Mouse (Mus musculus) liver, embryonic 15.5 days (tissue): ENCODE measurements at regions not wholly inside any gene's neighbourhood (a gene's known extent, or its start where the extent isn't known, plus 50 kb on each side); places are given as distances from the start of the nearest gene placed in this dataset.

ENCODE experiments used
- ATAC-seq: fragments of 200-750 bp; cut with Nextera tagmentation; 2 replicates; pipeline ENCODE4 v1.8.0; 2017; ENCODE audit warnings: moderate number of reproducible peaks, mild to moderate bottlenecking, moderate library complexity; ENCODE audit not compliant: insufficient read depth
- H3K27ac ChIP-seq: fragments of 300-500 bp; sonication (generic); replicated peaks from 2 replicates; pipeline ENCODE4 v1.5.1; 2015; ENCODE audit warnings: mild to moderate bottlenecking, inconsistent platforms
- H3K27me3 ChIP-seq: fragments of 300-500 bp; sonication (generic); 2 replicates; pipeline ENCODE4 v1.6.1; 2015; ENCODE audit warnings: mild to moderate bottlenecking, inconsistent platforms
- H3K36me3 ChIP-seq: fragments of 300-500 bp; sonication (generic); replicated peaks from 2 replicates; pipeline ENCODE4 v1.6.1; 2015; ENCODE audit warnings: moderate library complexity, mild to moderate bottlenecking, inconsistent platforms
- H3K4me1 ChIP-seq: fragments of 300-500 bp; sonication (generic); replicated peaks from 2 replicates; pipeline ENCODE4 v1.6.1; 2015; ENCODE audit warnings: inconsistent platforms
- H3K4me2 ChIP-seq: fragments of 300-500 bp; sonication (generic); 2 replicates; pipeline ENCODE4 v1.6.1; 2015; ENCODE audit warnings: moderate library complexity, mild to moderate bottlenecking, inconsistent platforms
- H3K4me3 ChIP-seq: fragments of 300-500 bp; sonication (generic); replicated peaks from 2 replicates; pipeline ENCODE4 v1.5.1; 2015; ENCODE audit warnings: mild to moderate bottlenecking, inconsistent platforms
- H3K9ac ChIP-seq: fragments of 300-500 bp; sonication (generic); 2 replicates; pipeline ENCODE4 v1.6.1; 2015; ENCODE audit warnings: moderate library complexity, mild to moderate bottlenecking, inconsistent platforms
- H3K9me3 ChIP-seq: fragments of 300-500 bp; sonication (generic); replicated peaks from 2 replicates; pipeline ENCODE4 v1.6.1; 2016; ENCODE audit warnings: inconsistent platforms
- WGBS: fragments of 180-500 bp; shearing (Covaris S2); methylation state at CpG from one replicate; pipeline ENCODE4 v1.1.7; 2015; ENCODE audit warnings: mixed read lengths; ENCODE audit not compliant: insufficient replicate concordance; 5-methylcytosine and 5-hydroxymethylcytosine counted together

DNA sequence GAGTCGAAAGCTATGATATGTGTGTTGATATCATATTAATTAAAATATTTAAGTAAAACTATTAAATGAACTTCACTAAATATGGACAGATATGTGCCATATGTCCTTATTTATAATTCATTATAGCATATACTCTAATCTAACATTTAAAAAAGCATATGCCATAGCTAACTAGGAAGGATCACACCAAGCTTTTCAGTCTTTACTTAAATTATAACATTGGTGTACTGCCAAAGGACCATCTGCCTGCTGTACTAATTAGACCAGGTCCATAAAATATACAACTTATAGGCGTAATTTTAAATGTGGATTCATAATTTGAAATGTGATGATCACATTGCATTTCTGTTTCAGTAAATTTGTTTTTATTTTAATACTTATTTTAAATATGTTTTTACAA lies 651.9 kb upstream of the Klhl1 start:
- H3K9me3 ChIP-seq = no peaks in the 10 kb centered on the region
- no peak for ATAC-seq

GRCm38 (mm10) chr14:97165793-97166192 lies 646.9 kb upstream of the Klhl1 start:
- Histone ChIP-seq H3K27me3 (no peaks in the 10 kb centered on the region), H3K36me3 (no peaks in the 10 kb centered on the region), H3K27ac (no peak overlapping the region), H3K9ac (no peak overlapping the region), H3K9me3 (no peaks in the 10 kb centered on the region), H3K4me1 (no peaks in the 10 kb centered on the region), H3K4me3 (no peak overlapping the region), H3K4me2 (no peak overlapping the region)
- no peak for ATAC-seq
- 60% methylated on average over 2 of the region's 2 CpGs for WGBS

More for the DNA sequence above, 651.9 kb upstream of the Klhl1 start:
- Histone ChIP-seq H3K4me3 (no peak overlapping the region), H3K9ac (no peak overlapping the region), H3K4me2 (no peak overlapping the region), H3K4me1 (no peaks in the 10 kb centered on the region), H3K27ac (no peak overlapping the region), H3K36me3 (no peaks in the 10 kb centered on the region), H3K27me3 (no peaks in the 10 kb centered on the region)
- WGBS = 67% methylated on average over 2 of the region's 2 CpGs

GRCm38 (mm10) chr14:97148997-97149653 lies 630.2 kb upstream of the Klhl1 start:
- H3K4me3 ChIP-seq = no peak overlapping the region
- H3K27me3 ChIP-seq = no peaks in the 10 kb centered on the region
- no peaks in the 10 kb centered on the region for H3K4me1 ChIP-seq
- H3K9ac ChIP-seq = no peak overlapping the region
- H3K27ac ChIP-seq = no peak overlapping the region
- 69% methylated on average over 9 of the region's 9 CpGs for WGBS
- no peak for ATAC-seq
- no peak overlapping the region for H3K4me2 ChIP-seq
- no peaks in the 10 kb centered on the region for H3K36me3 ChIP-seq
- H3K9me3 ChIP-seq = no peaks in the 10 kb centered on the region

- H3K4me2 ChIP-seq = no peak overlapping the region
- no peaks in the 10 kb centered on the region for H3K27me3 ChIP-seq
- 66% methylated on average over 8 of the region's 8 CpGs for WGBS
- ATAC-seq = no peak
- H3K9me3 ChIP-seq = no peaks in the 10 kb centered on the region
- no peak overlapping the region for H3K9ac ChIP-seq
- H3K27ac ChIP-seq = no peak overlapping the region
- H3K36me3 ChIP-seq = no peaks in the 10 kb centered on the region
- no peaks in the 10 kb centered on the region for H3K4me1 ChIP-seq
- H3K4me3 ChIP-seq = no peak overlapping the region
These were observed 597.2 kb upstream of the Klhl1 start for GRCm38 (mm10) chr14:97115918-97116635.

DNA sequence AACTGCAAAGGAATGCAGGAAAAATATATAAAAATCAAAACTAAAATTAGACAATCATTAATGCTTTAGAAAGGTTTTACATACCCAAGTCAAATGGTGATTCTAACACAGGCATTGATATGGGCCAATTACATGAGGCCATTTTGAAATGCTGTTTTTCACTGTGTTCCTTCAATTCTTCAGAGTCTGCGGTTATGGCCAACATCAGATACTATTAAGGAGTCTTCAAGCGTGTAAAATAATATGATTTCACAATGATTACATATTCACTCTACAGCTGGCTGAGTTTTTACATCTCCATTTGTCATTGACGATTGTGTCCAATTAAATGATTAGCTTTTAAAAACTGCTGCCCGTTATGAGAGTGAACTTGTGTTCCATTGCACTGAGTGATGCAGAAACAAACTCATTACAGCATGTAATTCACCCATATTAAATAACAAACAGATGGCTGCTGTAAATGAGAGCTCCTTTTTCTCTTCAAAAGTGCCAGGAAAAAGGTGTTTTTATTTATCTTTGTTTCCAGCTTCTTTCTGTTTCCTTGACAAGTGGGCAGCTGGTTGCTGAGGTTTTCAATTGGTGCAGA lies 582.3 kb upstream of the Klhl1 start:
- WGBS = 65% methylated on average over 4 of the region's 4 CpGs
- ATAC-seq = no peak

GRCm38 (mm10) chr14:97093389-97093788 lies 574.5 kb upstream of the Klhl1 start:
- ATAC-seq = no peak
- no peaks in the 10 kb centered on the region for H3K27me3 ChIP-seq
- no peak overlapping the region for H3K27ac ChIP-seq
- no peaks in the 10 kb centered on the region for H3K4me1 ChIP-seq
- no peaks in the 10 kb centered on the region for H3K36me3 ChIP-seq
- 58% methylated on average over 7 of the region's 7 CpGs for WGBS
- no peak overlapping the region for H3K9ac ChIP-seq
- no peak overlapping the region for H3K4me3 ChIP-seq
- H3K9me3 ChIP-seq = no peaks in the 10 kb centered on the region
- no peak overlapping the region for H3K4me2 ChIP-seq

More for the DNA sequence above, 582.3 kb upstream of the Klhl1 start:
- Histone ChIP-seq H3K4me1 (no peaks in the 10 kb centered on the region), H3K27ac (no peak overlapping the region), H3K9me3 (no peaks in the 10 kb centered on the region), H3K4me2 (no peak overlapping the region), H3K27me3 (no peaks in the 10 kb centered on the region), H3K9ac (no peak overlapping the region), H3K36me3 (no peaks in the 10 kb centered on the region), H3K4me3 (no peak overlapping the region)

- no peaks in the 10 kb centered on the region for H3K36me3 ChIP-seq
- WGBS = 55% methylated on average over 4 of the region's 4 CpGs
- ATAC-seq = no peak
- no peak overlapping the region for H3K9ac ChIP-seq
- no peak overlapping the region for H3K4me3 ChIP-seq
- no peaks in the 10 kb centered on the region for H3K27me3 ChIP-seq
- no peaks in the 10 kb centered on the region for H3K4me1 ChIP-seq
- H3K9me3 ChIP-seq = no peaks in the 10 kb centered on the region
- no peak overlapping the region for H3K4me2 ChIP-seq
- H3K27ac ChIP-seq = no peak overlapping the region
These were observed 570.0 kb upstream of the Klhl1 start for GRCm38 (mm10) chr14:97088863-97089262.

DNA sequence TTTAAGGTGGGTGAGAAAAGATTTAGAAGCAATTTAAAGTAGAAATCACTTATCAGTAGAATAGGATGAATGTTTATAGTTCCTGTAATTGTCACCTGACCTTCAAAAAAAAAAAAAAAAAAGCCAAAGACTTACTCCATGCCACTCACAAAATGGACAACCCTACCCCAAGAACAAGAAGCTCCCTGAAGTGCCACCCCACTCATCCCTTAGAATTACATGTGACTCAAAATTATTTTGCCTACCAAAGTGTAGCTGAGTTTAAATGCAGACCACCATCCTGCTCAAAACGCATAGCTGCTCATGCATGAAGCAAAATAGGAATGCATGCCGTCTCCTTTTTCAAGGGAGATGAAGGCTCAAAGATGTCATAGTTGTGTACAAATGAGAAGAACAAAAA lies 568.4 kb upstream of the Klhl1 start:
- WGBS = 66% methylated on average over 2 of the region's 2 CpGs
- Histone ChIP-seq H3K9ac (no peak overlapping the region), H3K4me3 (no peak overlapping the region), H3K4me2 (no peak overlapping the region), H3K4me1 (no peaks in the 10 kb centered on the region), H3K27me3 (no peaks in the 10 kb centered on the region), H3K27ac (no peak overlapping the region), H3K9me3 (no peaks in the 10 kb centered on the region), H3K36me3 (no peaks in the 10 kb centered on the region)
- ATAC-seq = no peak

DNA sequence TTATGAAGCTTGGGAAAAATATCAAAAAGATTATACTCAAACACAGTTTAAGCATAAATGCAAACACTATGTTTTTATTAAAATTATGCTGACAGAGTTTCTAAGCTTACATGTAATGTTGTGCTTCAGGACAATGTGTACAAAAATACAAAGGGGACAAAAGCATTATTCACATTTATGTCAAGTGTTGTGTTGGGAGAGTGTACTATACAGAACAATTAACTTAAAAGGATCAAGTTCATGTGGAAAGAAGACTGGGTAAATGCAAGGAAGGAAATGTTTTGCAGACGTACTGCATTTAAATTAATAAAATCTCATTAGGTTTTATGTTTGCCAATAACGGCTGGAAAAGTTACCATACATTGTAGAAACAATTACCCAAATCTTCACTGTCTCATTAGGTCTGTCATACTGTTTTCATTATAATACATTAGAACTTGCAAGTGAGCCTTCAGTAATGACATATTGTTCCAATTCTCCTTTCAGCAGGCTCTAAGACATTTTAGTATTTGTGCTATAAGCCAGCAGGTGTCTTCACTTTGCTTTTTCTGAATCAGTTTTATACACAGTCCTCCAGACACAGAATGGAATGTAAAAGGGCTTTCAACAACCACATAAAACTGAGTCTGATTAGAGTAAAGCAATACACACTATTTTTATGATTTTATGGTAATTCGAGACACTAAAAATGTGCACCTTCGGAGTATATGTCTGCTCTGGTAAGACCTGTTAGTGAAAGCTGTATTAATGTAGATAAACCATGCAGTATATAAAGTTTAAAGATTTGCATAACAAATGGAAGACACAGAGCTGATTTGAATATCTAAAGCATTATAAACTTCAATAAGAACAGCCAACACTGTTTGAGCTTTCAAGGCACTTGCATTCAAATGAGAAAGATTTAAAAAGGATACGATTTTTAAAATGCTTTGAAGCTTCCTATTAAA lies 567.7 kb upstream of the Klhl1 start:
- Histone ChIP-seq H3K4me1 (no peaks in the 10 kb centered on the region), H3K27ac (no peak overlapping the region), H3K36me3 (no peaks in the 10 kb centered on the region), H3K9me3 (no peaks in the 10 kb centered on the region), H3K27me3 (no peaks in the 10 kb centered on the region), H3K9ac (no peak overlapping the region), H3K4me3 (no peak overlapping the region), H3K4me2 (no peak overlapping the region)
- 61% methylated on average over 5 of the region's 5 CpGs for WGBS
- no peak for ATAC-seq

GRCm38 (mm10) chr14:97074808-97075207 lies 555.9 kb upstream of the Klhl1 start:
- no peak overlapping the region for H3K9ac ChIP-seq
- H3K4me3 ChIP-seq = no peak overlapping the region
- ATAC-seq = no peak
- H3K4me1 ChIP-seq = no peaks in the 10 kb centered on the region
- no peaks in the 10 kb centered on the region for H3K27me3 ChIP-seq
- no peaks in the 10 kb centered on the region for H3K36me3 ChIP-seq
- H3K4me2 ChIP-seq = no peak overlapping the region
- H3K9me3 ChIP-seq = no peaks in the 10 kb centered on the region
- WGBS = 55% methylated on average over 3 of the region's 3 CpGs
- H3K27ac ChIP-seq = no peak overlapping the region

DNA sequence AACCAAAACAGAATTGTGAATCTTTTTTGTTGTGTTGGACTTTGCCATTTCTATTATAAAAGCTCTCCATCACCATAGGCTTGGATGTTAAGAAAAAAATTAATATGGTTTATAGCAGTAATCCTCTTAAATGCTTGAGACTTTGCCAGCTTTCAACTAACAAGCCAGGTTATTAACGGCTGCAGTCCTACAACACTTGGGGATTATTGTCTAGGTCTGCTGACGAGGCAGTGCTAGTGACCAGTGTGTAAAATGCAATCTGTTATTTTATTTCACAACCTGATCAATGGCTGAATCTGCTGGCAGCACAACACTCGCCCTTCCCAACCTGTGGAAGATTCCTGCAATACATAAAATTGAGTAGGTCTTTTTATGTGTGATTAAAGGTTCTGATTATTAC lies 549.9 kb upstream of the Klhl1 start:
- Histone ChIP-seq H3K27me3 (no peaks in the 10 kb centered on the region), H3K9me3 (no peaks in the 10 kb centered on the region), H3K9ac (no peak overlapping the region), H3K27ac (no peak overlapping the region), H3K4me1 (no peaks in the 10 kb centered on the region), H3K36me3 (no peaks in the 10 kb centered on the region), H3K4me3 (no peak overlapping the region), H3K4me2 (no peak overlapping the region)
- ATAC-seq = no peak
- WGBS = 55% methylated on average over 3 of the region's 3 CpGs
